Mouse (Mus musculus): ENCODE measurements around the gene Vps13c. TPM values are rescaled to one million over a fixed set of nuclear protein-coding genes. Genes with fewer than 3 reads are reported as not detected.

Gene Vps13c
- 14.2 TPM for polyA plus RNA-seq (2017; shearing (Covaris generic))

DNA sequence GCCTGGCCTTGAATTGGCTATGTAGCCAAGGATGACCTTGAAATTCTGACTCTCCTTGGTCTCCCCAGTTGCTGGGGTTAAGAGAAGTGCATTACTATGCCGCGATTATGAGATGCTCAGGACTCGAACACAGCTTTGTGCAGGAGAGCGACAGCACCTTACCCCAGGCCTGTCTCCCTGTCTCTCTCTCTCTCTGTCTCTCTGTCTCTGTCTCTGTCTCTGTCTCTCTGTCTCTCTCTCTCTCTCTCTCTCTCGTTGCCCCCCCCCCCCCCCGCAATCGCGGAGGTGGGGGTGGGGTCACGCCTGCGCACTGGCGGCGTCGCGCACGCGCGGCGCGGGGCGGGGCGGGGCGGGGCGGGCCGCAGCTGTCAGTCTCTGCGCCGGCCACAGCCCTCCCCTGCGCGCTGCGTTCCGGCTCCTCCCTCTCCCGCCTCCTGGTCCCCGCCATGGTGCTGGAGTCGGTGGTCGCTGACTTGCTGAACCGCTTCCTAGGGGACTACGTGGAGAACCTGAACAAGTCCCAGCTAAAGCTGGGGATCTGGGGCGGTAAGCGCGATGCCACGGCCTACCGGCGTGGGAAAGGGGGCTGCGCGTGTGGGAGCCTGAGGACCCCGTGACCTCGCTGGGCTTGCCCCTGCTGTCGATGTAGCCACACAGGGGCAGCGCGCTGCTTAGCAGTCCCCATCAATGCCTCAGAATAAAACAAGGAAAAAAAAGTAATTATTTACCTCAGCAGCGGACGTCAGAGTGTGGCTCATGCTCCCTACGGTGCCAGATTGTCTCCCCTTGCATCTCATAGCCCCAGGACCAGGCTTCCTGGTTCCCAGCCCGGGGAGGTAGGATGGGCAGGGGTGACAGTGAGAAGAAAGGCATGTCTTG is at the start of gene Vps13c:
Gene Vps13c (plus strand): TSS at position 416 of the 879 bp plus-strand sequence.

DNA sequence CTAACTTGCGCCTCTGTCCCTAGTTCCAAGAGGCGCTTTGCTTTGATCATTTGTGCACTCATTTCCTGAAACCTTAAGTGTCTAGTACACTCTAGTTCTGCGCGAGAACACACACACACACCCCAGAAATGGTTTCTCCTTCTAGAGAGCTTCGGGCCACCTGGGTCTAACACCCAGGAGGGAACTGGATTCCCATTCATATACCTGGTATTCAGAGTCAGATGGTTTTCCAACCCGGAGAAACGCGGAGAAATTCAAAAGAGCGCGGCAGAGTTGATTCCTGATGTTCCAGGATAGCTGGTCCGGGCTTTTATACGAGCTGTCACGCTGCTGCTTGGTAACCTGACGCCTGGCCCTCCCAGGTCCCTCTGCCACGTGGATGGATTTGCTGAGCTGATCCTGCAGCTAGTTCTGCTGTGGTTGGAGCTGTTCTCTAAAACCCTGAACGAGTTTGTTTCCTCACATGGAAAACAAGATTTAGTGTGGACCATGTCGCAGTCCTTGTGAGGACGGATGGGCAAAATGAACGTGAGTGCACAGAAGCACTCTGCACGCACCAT is 8.1 kb upstream of the Vps13c start, which contains the start of gene C2cd4a:
Gene C2cd4a (minus strand): TSS at position 285 of the 560 bp plus-strand sequence.

Other genes starting within 250 kb of the Vps13c start
- gene C2cd4b, start 81.0 kb upstream of the Vps13c start, polyA plus RNA-seq (2017; shearing (Covaris generic)): 1.6 TPM
- gene C2cd4a, start 8.1 kb upstream of the Vps13c start, polyA plus RNA-seq (2017; shearing (Covaris generic)): not detected

All from effector memory CD4-positive, alpha-beta T cell, adult 5 months (primary cell).